Mouse (Mus musculus) mesoderm, embryonic 11.5 days (tissue): ENCODE measurements around the gene Myh9.
A peak's percentile ranks its signal among the peaks of the same experiment; 100 is the strongest.

Experiments
- DNase-seq: peaks from one replicate; pipeline ENCODE4 v3.0.0-alpha.2; 2012; ENCODE audit warnings: low read depth, low spot score

Myh9 gene

DNA sequence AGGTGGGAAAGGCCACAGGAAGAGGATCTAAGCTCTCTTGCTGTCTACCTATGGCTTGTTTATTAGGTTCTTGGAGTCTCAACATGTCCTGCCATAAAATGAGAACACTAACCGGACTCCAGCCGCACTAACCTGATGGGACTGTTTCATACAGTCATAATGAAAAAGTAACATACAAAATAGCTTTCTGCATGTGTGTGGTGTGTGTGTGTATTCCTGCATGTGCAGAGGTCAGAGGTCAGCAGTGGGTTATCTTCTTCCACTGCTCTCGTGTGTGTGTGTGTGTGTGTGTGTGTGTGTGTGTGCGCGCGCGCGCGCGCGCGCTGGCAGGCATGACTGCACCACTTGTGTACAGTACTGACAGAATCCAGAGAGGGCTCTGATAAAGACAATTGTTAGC, 13.7 kb downstream of the Myh9 start:
- DNase-seq, result no peak

DNA sequence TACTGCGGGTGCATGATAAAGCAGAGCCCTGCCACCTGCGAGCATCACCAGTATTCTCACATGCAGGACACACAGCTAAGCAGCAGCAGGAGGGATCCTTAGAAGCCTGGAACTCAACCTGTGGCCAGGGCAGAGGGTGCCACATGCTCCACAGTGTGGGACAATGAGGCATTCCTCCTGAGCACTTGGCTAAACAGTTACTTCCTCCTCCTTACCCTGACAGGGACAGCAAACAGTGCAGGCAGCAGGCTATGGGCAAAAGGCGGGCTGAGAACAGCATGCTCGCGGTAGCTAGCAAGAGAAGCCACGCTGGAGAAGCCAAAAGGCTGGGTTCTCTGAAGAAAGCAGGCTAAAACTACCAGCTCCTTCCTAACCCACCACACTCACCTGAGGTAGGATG, 14.2 kb downstream of the Myh9 start:
- no peak for DNase-seq

DNA sequence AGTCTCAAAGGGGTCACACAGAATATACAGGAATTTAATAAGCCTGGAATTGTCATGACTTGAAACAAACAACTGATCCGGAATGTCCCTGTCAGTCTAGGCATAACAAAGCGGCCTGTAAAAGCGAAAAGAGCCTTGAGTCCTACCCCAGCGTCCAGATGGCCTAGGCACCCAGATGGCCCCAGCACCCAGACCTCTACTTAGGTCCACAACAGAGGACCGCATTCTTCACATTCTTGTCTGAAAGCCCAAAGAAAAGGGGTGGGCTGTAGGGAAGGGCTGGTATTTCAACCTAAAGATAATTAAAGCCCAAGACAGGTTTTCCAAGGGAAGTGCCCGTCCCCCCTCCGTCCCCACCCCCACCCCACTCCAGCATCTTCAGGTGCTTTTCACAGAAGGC, 14.6 kb downstream of the Myh9 start:
- peak; percentile 75 for DNase-seq

DNA sequence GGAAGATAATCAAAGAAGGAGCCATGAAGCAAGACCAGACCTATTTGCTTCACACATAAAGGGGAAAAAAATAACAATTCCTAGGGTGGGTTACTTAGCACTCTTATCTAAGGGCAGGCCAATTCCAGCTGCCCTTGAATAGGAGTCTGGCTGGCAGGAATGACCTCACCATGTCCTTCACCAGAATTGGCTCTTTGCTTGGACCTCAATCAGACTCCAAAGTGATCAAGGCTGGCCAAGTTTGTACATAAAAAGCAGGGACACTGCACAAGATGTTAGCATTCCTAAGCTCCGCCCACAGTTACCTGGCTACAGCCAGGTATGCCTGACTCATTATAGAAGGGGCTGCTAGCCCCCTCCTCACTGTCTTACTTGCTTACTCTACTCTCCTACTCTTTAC, 16.6 kb downstream of the Myh9 start:
- no peak for DNase-seq

DNA sequence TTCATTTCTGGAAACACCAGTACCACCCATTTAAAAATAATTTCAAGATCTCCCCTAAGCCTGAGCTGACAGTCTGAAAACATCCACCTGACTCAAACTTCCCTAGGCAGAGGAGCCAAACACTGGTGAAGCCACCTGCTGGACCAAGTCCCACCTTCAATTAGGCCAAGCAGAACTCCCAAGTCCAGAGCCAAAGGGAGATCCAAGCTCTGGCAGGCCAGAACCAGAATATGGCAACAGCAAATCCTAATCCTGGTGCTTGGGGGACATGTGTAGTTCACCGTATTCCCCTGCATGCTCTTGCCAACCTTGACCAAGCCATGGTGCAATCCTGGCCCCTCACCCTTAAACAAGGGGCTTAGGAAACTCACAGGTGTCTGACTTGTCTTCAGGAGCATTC, 17.7 kb downstream of the Myh9 start:
- DNase-seq, result no peak

DNA sequence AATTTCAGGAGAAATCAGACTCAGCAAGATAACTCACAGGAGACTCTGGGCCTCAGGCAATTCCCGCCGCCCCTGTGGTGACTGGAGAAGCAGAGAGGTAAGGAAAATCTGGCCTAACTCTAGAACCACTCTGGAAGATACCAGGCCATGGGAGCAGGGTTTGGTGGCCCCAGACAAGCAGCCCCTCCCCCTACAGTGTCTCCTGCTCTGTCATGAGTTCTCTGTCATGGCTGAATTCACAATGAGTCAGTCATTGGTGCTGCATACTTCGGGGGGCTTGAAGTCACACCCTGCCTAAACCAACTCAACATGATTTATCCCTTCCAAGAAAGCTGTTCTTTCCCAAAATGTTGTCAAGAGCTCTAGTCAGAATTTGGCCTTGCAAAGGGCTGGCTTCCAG, 18.3 kb downstream of the Myh9 start:
- no peak for DNase-seq

DNA sequence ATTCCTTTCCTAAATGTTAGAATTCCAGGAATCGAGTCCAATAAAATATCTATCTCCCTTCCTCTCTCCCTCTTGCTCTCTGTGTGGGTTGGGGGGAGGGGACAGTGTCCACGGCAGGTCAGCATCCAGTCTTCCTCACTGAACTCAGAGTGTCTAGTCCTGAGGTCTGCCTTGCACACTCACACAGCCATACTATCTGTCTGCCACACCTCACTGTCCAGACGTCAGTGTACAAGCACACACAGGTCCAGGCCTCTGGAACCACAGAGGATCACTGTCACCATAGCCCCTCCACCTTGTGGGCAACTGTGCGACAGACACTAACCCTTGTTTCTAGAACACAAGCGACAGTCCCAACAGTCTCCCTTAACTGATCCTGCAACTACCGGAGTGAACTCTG, 18.8 kb downstream of the Myh9 start:
- no peak for DNase-seq

DNA sequence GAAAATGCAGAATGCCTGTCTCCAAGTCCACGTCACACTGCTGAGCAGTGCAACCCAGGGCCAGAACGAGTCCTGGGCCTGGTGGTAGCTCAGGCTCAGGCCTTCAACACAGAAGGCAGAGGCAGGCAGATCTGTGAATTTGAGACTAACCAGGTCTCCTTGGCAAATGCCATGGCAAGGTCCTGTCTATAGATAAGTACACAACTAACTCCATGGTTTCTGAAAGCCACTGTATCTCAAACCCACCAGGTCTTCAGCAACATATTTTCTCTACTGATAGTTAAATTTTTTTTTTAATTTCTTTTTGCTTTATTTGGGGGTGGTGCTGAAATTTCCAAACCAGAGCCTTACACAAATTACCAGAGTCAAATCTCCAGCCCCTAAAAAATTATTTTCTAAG, 19.3 kb downstream of the Myh9 start:
- no peak for DNase-seq

DNA sequence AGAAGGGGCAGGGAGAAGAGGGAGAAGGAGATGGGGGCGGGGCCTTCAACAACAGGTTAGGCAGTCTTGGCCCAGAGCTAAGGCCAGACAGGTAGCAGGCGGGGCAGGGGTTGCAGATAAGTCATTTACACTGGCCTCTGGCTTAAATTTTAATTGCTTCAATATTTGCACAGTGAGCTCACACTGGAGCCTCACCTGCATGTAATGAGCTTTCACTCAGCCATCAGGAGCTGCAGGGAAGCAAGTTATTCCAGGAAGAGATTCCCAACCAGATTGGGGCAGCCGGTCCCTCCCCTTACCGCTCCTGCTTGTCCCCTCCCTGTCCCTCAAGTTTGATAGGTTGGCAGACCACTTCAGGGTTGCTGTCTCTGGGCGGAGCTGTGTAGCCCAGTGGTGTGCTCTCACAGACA, 19.9 kb downstream of the Myh9 start:
- no peak for DNase-seq

DNA sequence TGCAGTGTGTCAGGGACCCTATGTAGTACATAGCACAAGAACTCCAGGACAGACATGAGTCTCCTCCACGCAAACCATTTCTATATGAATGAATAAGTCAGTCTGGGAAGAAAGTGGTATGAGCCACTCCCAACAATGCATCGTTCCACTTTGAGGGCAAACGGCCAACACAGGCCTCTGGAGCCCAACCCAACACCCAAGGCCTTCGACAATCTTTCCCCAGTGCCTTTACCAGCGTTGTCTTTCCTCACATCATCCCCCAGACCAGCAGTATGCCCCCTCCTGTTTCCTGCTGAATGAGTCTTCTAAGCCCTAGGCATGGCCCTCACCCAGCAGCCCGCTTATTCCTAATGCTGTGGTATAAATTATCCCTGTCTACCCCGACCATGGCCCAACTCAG, 20.6 kb downstream of the Myh9 start:
- no peak for DNase-seq

DNA sequence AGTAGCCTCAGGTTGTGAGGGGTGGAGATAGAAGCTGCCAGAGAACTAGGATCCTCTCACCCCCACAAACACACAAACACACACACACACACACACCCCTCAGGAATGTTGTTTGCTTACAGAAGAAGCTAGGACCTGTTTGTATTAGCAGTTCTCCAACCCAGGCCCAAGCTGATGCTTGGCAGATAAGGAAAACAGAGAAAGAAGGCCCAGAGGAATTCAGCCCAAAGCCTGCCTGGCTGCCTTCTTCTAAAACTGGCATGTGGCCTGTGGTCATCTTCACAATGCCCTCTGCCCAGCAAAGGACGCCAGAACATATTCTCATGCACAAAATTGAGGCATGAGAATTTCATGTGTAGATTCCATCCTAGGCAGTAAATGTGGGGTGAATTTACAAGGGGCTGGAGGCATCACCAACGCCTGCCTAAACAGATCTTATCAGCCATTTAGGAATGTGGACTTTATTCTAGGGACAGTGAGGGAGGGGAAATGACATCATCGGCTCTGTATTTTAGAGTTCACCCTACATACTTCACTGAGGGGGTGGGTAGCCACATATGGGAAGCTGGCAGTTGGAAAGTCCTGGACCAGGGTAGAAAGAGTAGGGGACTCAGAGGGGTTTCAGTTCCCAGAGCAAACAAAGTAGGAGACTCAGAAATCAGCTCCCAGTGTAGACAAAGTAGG, 21.4 kb downstream of the Myh9 start:
- no peak for DNase-seq

DNA sequence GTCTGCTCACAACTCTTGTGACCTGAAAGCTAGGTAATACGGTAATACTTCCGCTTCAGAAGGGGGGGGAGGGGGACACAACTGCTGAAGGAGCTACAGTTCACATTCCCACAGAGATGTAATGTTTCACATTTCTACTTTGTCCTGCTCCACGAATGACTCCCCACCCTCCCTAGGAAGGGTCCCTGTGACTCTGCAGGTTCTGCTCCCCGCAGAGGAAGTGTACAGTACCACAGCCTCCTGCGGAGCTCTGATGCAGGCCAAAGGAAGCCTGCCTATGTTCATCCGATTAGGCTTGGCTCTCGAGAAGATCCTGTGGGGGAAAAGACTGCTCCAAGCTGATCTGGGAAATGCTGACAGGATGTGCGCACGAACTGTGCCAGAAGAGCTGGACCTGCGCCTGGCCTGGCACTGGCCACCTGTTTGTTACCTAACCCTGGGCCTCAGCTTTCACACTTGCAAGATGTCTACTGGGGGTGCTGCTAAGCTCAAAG, 22.0 kb downstream of the Myh9 start:
- no peak for DNase-seq

DNA sequence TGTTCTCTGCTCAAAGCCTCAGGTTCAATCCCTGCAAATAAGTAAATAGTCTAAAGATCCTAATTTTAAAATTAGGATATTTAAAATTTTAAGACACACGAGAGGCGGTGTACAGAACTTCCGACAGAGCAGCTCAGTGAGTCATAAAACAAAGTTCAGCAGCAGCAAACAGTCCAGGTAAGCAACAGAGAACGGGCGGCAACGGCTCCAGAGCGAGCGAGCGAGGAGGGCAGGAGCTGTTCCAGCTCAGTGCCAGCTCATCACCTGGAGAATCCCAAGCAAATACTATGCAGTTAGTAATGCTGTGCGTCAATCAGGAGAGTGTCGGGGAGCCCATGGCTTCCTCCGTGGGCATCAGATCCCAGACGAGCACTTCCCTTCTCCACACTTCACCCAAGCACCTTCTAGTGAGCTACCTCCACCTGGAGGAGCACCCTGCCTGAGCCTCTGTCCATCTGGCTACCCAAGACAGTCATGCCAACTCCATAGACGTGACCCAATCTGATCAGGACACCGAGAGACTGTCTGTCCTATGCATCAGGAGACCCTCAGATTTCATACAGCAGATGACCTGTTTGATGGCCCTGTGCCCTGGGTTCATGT, 23.3 kb downstream of the Myh9 start:
- no peak for DNase-seq

DNA sequence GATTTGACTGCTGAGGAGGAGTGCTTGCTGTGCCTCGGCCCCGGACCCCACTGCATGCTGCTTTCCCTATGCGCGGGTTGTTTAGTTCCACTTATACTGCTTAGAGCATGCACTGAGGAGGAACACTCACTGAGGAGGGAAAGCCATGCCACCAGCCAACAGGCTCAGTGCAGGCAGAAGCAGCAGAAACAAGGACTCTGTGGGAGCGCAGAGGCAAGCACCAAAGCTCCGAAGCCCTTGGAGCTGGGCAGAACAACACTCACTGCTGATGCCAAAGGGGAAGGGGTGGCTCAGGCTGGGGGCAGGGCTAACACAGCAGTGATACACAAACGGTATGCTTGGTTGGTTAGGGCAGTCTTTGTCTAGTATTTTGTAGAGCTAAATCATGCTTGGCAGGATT, 24.6 kb downstream of the Myh9 start:
- DNase-seq, result no peak

DNA sequence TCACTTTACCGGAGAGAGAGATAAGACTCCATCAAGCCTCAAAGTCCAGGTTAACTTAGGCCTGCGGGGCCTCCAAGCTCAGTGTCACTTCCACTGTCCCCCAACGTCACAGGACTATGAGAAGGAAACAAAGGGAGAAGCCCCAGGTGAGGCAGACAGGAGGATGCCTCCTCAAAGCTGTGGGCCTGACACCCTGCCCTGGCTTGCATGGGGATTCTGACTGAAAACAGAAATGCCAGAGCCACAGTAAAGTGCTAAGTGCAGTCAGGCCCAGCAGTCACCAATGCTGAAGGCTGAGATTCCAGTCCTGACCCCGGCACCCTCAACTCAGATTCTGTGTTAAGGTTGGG, 25.4 kb downstream of the Myh9 start:
- no peak for DNase-seq

DNA sequence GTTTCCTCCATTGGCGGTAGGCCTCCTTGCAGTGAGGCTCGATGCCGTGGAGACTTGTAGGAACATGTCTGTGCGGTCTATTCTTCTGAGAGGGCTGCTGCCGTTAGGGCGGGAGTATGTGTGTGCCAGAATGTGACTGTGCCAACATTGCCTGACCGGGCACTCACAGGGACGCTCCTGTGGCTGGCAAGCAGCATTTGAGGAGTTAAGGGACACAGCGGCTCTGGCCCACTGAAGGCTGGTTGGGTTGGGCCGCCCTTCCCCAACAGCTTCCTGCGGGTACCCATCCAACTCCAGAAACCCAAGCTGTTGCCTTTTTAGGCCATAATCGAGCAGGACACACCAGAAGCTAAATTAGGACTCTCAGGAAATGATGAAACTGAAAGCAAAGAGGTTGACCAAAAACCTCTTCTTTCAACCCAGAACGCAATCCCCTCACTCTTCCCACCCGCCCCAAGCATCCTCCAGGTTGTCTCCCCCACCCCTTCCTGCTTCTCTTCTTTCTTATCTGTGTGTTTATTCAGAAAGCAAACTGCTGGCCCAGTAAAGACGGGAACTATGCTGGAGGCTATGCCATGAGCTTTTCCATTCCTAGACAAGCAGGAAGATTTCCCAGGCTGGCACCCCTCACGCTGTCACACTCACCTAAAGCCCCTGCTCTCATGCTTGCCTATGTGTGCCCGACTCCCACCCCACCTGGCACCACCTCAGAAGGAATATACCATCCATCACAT, 25.9 kb downstream of the Myh9 start:
- DNase-seq, result no peak

DNA sequence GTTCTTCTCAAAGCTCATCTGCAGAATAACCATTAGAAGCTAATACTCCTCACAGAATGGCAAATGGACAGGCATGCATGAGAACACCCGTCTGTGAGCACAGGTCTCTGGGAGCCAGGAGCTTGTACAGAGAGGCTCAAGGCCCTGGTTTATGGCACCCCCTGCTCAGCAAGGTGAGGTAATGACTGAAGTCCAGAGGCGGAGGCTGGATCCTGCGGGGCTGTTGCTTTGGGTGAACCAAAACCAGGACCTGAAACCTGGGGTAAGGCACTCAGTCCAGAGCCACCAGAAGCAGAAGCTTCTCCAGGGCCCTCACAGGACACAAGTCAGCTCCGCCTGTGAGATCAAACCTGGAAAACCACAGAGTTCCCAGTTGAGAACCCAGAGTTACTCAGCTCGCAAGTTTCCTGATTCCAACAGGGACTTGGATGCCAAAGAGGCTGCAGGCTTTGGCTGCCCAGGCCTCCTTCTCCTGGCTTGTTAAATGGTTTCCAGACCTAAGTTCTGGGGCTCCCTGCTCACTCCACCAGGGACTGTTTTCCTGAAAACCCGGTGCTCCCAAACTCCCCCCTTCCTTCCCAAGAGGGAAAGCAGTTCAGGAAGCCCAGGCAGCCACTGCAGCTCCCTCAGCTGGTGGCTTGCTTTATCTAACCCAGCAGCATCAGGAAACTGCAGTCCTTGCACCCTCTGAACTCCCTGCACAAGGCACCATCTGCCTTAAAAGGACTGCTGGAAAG, 28.2 kb downstream of the Myh9 start:
- no peak for DNase-seq

DNA sequence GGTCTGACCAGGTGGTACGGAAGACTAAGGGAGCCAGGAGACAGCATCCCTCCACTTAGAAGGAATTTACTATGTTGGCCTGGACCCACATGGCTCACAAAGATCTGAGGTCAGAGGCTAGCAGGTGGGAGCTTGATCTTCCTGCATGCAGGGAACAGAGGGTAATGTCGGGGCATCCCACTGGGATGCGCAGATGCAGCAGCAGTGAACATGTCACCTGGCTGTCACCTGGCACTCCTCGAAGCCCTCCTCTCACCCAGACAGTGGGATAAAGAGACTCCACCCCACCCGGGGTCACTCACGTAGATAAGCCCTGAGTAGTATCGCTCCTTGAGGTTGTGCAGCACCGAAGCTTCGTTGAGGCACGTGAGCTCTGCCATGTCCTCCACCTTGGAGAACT, 29.4 kb downstream of the Myh9 start:
- DNase-seq, result no peak

DNA sequence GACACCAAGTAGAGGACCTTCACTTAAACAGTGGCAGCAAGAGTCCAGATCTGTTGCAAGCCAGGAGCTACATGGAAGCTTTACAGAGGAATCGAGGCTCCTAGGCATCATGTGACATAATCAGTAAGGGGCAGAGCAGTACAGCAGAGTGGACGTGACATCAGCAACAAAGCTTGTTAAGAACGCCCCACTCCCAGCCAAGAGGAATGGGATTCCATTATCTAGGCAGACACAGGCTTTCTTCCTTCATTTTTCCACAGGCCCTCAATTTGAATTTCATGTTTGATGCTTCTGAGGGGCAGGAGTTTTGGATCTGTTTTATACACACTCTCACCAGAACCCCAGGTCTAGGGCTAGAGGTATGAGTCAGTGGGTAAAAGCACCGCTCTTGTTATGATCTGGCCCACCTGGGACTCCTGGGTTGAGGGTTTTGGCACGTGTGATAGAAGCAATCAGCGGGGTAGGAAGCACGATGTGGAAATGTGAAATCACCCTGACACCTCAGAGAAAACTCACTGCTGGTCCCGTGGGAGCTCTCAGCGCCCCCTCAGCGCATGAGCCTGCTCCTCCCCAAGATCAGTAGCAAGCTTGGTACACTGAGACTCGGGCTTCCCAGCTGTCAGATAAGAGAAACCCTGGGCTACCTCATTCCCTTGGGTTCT, 30.7 kb downstream of the Myh9 start:
- no peak for DNase-seq

DNA sequence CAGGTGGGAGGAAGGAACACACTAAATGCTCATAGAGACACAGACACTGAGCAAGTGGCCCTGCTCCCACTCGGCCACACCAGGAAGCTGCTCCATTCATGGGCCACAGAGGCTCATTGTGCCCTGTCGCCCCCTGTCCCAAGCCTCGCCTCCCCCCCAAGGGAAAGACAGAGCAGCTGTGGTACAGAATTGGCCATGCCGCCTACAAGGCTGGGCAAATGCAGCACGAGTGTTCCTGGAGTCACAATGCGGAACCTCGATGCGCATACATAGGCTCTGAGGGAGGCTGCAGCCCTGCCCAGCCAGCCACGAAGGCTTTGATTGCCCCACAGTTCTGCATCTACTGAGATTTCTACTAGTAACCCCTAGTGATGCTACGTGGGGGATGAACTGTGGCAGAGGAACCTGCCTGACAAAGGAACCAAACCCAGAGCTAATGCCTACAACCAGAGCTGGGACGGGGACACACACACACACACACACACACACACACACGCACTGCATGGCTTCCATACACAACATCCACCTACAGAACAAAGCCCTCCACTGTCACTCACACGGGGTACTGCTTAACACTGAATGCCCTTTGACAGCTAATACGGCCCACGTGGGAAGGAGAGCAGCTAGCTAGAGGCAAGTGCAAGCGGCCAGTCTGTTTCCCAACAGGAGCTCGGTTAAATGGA, 31.4 kb downstream of the Myh9 start:
- DNase-seq, result no peak

DNA sequence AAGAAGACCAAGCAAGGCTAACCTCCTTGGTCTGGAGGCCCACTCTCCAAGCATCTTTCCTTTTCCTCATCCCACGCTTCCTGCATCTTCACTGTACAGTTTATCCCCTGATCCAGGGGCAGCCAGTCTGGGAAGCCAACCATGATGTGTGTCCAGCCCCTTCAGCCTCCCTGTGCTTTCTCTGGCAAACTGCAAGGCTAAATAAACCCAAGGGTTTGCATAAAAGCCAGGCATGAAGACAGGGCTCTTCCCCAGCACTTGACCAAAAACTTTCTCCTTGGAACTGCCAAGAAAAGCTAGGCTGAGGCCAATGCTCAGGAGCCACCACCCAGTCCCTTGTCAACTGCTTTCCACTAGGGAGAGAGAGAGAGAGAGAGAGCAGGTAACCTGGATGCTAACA, 32.5 kb downstream of the Myh9 start:
- no peak for DNase-seq

DNA sequence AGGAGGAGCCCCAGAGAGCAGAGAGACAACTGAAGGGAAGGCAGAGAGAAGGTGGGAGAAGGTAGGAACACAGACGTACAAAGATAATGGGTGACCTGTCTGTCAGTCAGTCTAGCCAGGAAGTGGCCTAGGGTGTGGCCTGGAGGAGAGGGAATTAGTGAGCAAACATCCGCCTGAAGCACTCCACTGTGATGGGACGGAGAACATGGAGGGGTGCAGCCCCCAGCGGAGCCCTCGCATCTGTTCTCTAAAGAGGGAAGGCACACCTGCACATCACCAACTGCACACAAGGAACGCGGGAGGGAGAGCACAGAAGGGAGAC, 34.8 kb downstream of the Myh9 start:
- no peak for DNase-seq
